Mouse (Mus musculus): Measurements from ENCODE around the gene Nploc4. TPM values are rescaled to one million over a fixed set of nuclear protein-coding genes. Genes with fewer than 3 reads are reported as not detected.

Nploc4 gene
- polyA plus RNA-seq, 1 experiment from 2014 or later, result 52.4 TPM

- DNase-seq (ENCODE audit: low spot score), result peak; percentile 94
- peaks cover 11% of the 10 kb centered on the region for H3K36me3 ChIP-seq (ENCODE audit: control insufficient read depth, insufficient read depth, low read length)
- no peak within 1 kb of the TSS for H3K27ac ChIP-seq (ENCODE audit: low read depth, low read length)
- H3K9me3 ChIP-seq (ENCODE audit: control insufficient read depth, low read length), result no peaks in the 10 kb centered on the region
- no peaks in the 10 kb centered on the region for H3K27me3 ChIP-seq (ENCODE audit: control insufficient read depth, insufficient read depth, low read length)
- peak within 1 kb of the TSS; percentile 81 for H3K4me3 ChIP-seq (ENCODE audit: low read depth, low read length)
- WGBS, result 11% methylated on average over 51 of the region's 54 CpGs
- peak within 1 kb of the TSS; percentile 99 for H3K4me2 ChIP-seq (ENCODE audit: low read depth, low read length, severe bottlenecking)
- ATAC-seq (replicated peaks; ENCODE audit: low FRiP score), result peak; percentile 90
- peaks cover 11% of the 10 kb centered on the region for H3K4me1 ChIP-seq (replicated peaks; ENCODE audit: control insufficient read depth, insufficient read depth, low read length)
- H3K9ac ChIP-seq (ENCODE audit: low read length), result peak within 1 kb of the TSS; percentile 72
These were observed 58.6 kb downstream of the Nploc4 start, which contains the start of gene Faap100 for GRCm38 (mm10) chr11:120378611-120379540. Gene Faap100, minus strand, starts transcription at chr11:120378764.

DNA sequence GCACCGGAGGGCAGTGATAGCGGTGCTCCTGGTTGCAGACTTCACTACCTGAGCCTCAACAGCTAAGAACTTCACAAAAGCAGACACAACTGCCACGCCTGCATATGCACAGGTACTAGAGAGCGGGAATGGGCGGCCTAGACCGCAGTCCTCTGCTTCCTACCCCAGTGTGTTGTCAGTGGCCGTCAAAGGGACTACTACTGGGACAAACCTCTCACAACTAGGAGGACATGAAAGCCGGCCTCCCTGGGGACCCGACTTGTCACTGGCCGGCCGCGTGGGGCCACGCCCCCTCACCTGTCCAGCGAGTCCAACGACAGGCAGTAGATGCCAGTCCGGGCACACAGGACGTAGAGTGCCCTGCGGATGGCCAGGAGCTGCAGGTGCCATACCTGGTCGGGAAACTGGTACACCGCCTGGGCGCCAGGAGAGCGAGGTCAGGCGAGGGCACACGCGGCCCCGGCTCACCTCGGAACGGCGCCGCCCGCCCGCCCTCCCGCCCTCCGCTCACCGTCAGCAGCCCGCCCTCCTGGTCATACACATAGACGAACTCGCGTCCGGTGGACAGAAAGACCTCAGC, 59.4 kb downstream of the Nploc4 start:
- H3K27ac ChIP-seq (ENCODE audit: low read depth, low read length), result no peak overlapping the region
- peak overlapping the region; percentile 99 for H3K4me2 ChIP-seq (ENCODE audit: low read depth, low read length, severe bottlenecking)
- DNase-seq (ENCODE audit: low spot score) (peak; percentile 71), ATAC-seq (replicated peaks; ENCODE audit: low FRiP score) (peak; percentile 34)
- WGBS, result 3% methylated on average over 40 of the region's 40 CpGs
- H3K4me1 ChIP-seq (replicated peaks; ENCODE audit: control insufficient read depth, insufficient read depth, low read length), result peaks cover 11% of the 10 kb centered on the region
- peak overlapping the region; percentile 81 for H3K4me3 ChIP-seq (ENCODE audit: low read depth, low read length)
- H3K27me3 ChIP-seq (ENCODE audit: control insufficient read depth, insufficient read depth, low read length), result no peaks in the 10 kb centered on the region
- peak overlapping the region; percentile 72 for H3K9ac ChIP-seq (ENCODE audit: low read length)
- H3K36me3 ChIP-seq (ENCODE audit: control insufficient read depth, insufficient read depth, low read length), result peaks cover 10% of the 10 kb centered on the region
- H3K9me3 ChIP-seq (ENCODE audit: control insufficient read depth, low read length), result no peaks in the 10 kb centered on the region

GRCm38 (mm10) chr11:120377337-120377736, 60.2 kb downstream of the Nploc4 start:
- Histone ChIP-seq H3K36me3 (ENCODE audit: control insufficient read depth, insufficient read depth, low read length) (peaks cover 10% of the 10 kb centered on the region), H3K4me1 (replicated peaks; ENCODE audit: control insufficient read depth, insufficient read depth, low read length) (peaks cover 11% of the 10 kb centered on the region), H3K27me3 (ENCODE audit: control insufficient read depth, insufficient read depth, low read length) (no peaks in the 10 kb centered on the region), H3K4me2 (ENCODE audit: low read depth, low read length, severe bottlenecking) (peak overlapping the region; percentile 99; the same call in 1 of the 2 replicates), H3K4me3 (ENCODE audit: low read depth, low read length) (peak overlapping the region; percentile 81; the same call in 1 of the 2 replicates), H3K27ac (ENCODE audit: low read depth, low read length) (no peak overlapping the region), H3K9me3 (ENCODE audit: control insufficient read depth, low read length) (no peaks in the 10 kb centered on the region), H3K9ac (ENCODE audit: low read length) (peak overlapping the region; percentile 35)
- whole genome bisulfite sequencing, result 80% methylated on average over 10 of the region's 10 CpGs
- ATAC-seq (replicated peaks; ENCODE audit: low FRiP score) (no peak), DNase-seq (ENCODE audit: low spot score) (peak; percentile 54)

DNA sequence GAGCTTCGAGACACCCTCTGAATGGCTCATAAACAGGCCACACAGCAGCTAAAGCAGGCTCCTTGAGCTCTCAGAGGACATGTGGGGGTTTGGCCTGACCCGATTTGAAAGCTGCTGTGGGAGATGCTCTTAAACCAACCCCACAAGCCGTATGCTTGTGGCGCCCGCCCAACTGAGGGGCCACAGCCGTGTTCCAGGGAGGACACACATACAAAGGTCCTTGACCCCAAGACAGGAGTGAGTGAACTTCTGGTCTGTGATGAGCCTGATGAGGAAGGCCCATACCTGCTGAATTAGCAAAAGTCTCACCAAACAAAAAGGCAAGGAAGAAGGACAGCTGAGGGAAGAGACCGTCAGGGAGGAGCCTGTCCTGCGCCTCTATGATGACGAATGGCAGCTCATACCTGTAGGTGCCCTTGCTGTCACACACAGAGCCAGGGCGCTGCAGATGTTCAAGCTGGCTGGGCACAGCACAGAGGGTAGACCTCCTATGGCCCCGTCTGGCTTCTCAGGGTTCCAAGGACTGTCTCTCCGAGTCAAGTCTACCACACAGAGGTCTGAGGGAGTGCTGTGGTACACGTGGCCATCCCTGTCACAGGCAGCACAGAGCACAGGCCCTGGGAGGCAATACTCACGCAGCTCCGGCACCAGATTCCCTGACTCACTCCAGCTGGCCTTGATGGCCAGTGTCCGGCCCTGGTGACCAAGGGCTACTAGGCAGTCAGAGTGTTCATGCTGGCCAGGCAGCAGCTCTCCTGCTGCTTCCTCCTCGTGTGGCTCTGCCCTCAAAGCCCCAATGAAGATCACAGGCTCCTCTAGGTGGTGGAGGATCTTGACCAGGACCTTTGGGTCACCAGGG, 61.0 kb downstream of the Nploc4 start:
- ATAC-seq (replicated peaks; ENCODE audit: low FRiP score), result no peak
- Histone ChIP-seq H3K4me2 (ENCODE audit: low read depth, low read length, severe bottlenecking) (no peak overlapping the region), H3K27ac (ENCODE audit: low read depth, low read length) (no peak overlapping the region)

DNA sequence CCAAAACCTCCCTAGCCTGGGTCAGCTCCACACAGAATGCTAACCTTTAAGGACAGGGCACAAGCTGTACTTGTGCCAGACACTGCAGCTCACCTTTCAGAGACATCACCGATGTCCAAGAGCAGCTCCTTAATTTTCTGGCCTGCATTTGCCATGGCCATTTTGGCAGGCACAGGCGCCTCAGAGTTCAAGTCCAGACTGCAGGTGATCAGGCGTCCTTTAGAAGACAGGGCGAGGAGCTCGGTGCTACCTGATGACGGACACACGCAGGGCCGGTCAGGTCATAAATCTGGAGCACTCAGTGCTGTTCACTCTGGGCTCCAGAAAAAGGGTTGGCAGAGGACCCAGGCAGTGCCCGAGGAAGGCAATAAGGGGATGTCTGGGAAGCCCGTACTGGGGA, 62.2 kb downstream of the Nploc4 start:
- no peak overlapping the region for H3K9ac ChIP-seq (ENCODE audit: low read length)
- H3K36me3 ChIP-seq (ENCODE audit: control insufficient read depth, insufficient read depth, low read length), result peaks cover 5% of the 10 kb centered on the region
- H3K27ac ChIP-seq (ENCODE audit: low read depth, low read length), result no peak overlapping the region
- no peaks in the 10 kb centered on the region for H3K9me3 ChIP-seq (ENCODE audit: control insufficient read depth, low read length)
- DNase-seq (ENCODE audit: low spot score) (no peak), ATAC-seq (replicated peaks; ENCODE audit: low FRiP score) (no peak)
- 94% methylated on average over 10 of the region's 10 CpGs for WGBS
- no peak overlapping the region for H3K4me2 ChIP-seq (ENCODE audit: low read depth, low read length, severe bottlenecking)
- H3K27me3 ChIP-seq (ENCODE audit: control insufficient read depth, insufficient read depth, low read length), result no peaks in the 10 kb centered on the region
- peaks cover 11% of the 10 kb centered on the region for H3K4me1 ChIP-seq (replicated peaks; ENCODE audit: control insufficient read depth, insufficient read depth, low read length)
- no peak overlapping the region for H3K4me3 ChIP-seq (ENCODE audit: low read depth, low read length)

More for the DNA sequence above, 61.0 kb downstream of the Nploc4 start:
- no peak overlapping the region for H3K9ac ChIP-seq (ENCODE audit: low read length)
- 90% methylated on average over 17 of the region's 17 CpGs for WGBS
- H3K4me1 ChIP-seq (replicated peaks; ENCODE audit: control insufficient read depth, insufficient read depth, low read length), result peaks cover 11% of the 10 kb centered on the region
- H3K27me3 ChIP-seq (ENCODE audit: control insufficient read depth, insufficient read depth, low read length), result no peaks in the 10 kb centered on the region
- DNase-seq (ENCODE audit: low spot score), result no peak
- no peaks in the 10 kb centered on the region for H3K9me3 ChIP-seq (ENCODE audit: control insufficient read depth, low read length)
- H3K4me3 ChIP-seq (ENCODE audit: low read depth, low read length), result no peak overlapping the region
- peaks cover 9% of the 10 kb centered on the region for H3K36me3 ChIP-seq (ENCODE audit: control insufficient read depth, insufficient read depth, low read length)

GRCm38 (mm10) chr11:120373820-120374586, 63.5 kb downstream of the Nploc4 start:
- Histone ChIP-seq H3K9ac (ENCODE audit: low read length) (no peak overlapping the region), H3K36me3 (ENCODE audit: control insufficient read depth, insufficient read depth, low read length) (peaks cover 5% of the 10 kb centered on the region)

DNA sequence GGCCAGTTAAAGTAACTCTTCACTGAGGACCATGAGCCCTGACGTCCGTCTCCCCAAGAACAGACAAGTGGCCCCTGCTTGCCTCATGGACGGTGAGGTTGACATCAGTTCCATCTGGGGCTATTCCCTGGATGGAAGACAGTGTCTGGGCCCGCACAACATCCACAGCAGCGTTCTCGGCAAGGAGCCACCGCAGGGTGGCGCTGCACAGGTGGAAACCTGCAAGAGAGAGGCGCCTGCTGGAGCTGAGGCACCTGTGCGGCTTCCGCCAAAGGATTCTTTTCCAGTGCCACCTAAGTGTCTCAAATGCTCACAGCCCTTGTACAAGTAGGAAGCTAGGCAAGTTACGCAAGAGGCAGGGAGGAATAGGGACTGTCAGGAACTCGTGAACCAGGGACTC, 64.5 kb downstream of the Nploc4 start:
- H3K4me1 ChIP-seq (replicated peaks; ENCODE audit: control insufficient read depth, insufficient read depth, low read length), result peaks cover 9% of the 10 kb centered on the region
- no peaks in the 10 kb centered on the region for H3K27me3 ChIP-seq (ENCODE audit: control insufficient read depth, insufficient read depth, low read length)
- H3K4me3 ChIP-seq (ENCODE audit: low read depth, low read length), result no peak overlapping the region
- no peak for ATAC-seq (replicated peaks; ENCODE audit: low FRiP score)
- WGBS, result 61% methylated on average over 13 of the region's 13 CpGs
- H3K27ac ChIP-seq (ENCODE audit: low read depth, low read length), result no peak overlapping the region
- no peaks in the 10 kb centered on the region for H3K9me3 ChIP-seq (ENCODE audit: control insufficient read depth, low read length)
- DNase-seq (ENCODE audit: low spot score), result no peak
- H3K4me2 ChIP-seq (ENCODE audit: low read depth, low read length, severe bottlenecking), result no peak overlapping the region
- H3K9ac ChIP-seq (ENCODE audit: low read length), result no peak overlapping the region
- peaks cover 5% of the 10 kb centered on the region for H3K36me3 ChIP-seq (ENCODE audit: control insufficient read depth, insufficient read depth, low read length)

More at GRCm38 (mm10) chr11:120373820-120374586, 63.5 kb downstream of the Nploc4 start:
- WGBS, result 94% methylated on average over 23 of the region's 23 CpGs
- DNase-seq (ENCODE audit: low spot score) (no peak), ATAC-seq (replicated peaks; ENCODE audit: low FRiP score) (no peak)
- peaks cover 9% of the 10 kb centered on the region for H3K4me1 ChIP-seq (replicated peaks; ENCODE audit: control insufficient read depth, insufficient read depth, low read length)
- H3K27ac ChIP-seq (ENCODE audit: low read depth, low read length), result no peak overlapping the region
- H3K27me3 ChIP-seq (ENCODE audit: control insufficient read depth, insufficient read depth, low read length), result no peaks in the 10 kb centered on the region
- no peaks in the 10 kb centered on the region for H3K9me3 ChIP-seq (ENCODE audit: control insufficient read depth, low read length)
- H3K4me2 ChIP-seq (ENCODE audit: low read depth, low read length, severe bottlenecking), result no peak overlapping the region
- H3K4me3 ChIP-seq (ENCODE audit: low read depth, low read length), result no peak overlapping the region
